Mouse (Mus musculus) heart, postnatal 0 days (tissue): Measurements from ENCODE around the gene Ntng1.

Source experiments
- CTCF ChIP-seq: IDR thresholded peaks from 2 replicates; pipeline ENCODE4 v1.5.1; 2016; ENCODE audit warnings: antibody characterized with exemption, control low read depth, low read depth
- EP300 ChIP-seq: IDR thresholded peaks from 2 replicates; pipeline ENCODE4 v1.6.1; 2016; ENCODE audit warnings: antibody characterized with exemption, low read depth

GRCm38 (mm10) chr3:109994978-109995662, 148.7 kb downstream of the Ntng1 start:
- TF ChIP-seq EP300 = no peak
- no peak for TF ChIP-seq CTCF
